Mouse (Mus musculus) embryonic fibroblast, embryonic 13.5 days (primary cell): ENCODE data around the gene Grin2c.

Experiments
- CTCF ChIP-seq: IDR thresholded peaks from 2 replicates; pipeline ENCODE4 v1.5.1; 2011; ENCODE audit warnings: mild to moderate bottlenecking, control low read depth, low read length, moderate library complexity, borderline replicate concordance; ENCODE audit not compliant: insufficient read depth
- POLR2A ChIP-seq: IDR thresholded peaks from 2 replicates; pipeline ENCODE4 v1.6.1; 2011; ENCODE audit warnings: low read depth, mild to moderate bottlenecking, control low read depth, low read length, moderate library complexity

DNA sequence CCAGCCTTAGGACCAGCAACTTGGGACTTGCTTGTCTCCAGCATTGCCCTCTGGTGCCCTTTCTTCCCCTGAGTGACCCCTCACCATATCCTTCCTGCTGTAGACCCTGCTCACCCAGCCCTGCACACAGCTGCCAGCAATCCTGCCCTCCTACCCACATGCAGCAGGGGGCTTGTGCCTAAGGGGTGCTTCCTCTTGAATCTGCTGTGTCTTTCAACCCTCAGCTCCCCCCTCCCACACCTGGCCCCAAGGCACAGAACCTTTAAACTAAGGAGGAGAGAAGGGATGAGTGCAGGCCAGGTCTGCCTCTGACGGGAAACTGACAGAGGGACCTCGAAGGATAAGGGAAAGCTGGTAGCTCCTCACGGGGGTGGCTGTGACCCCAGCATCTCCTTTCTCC, 24.3 kb downstream of the Grin2c start:
- no peak for TF ChIP-seq CTCF
- TF ChIP-seq POLR2A: no peak
